Mouse (Mus musculus): ENCODE measurements around the gene Olfr748. TPM values are rescaled to one million over a fixed set of nuclear protein-coding genes. Genes with fewer than 3 reads are reported as not detected.

Gene Olfr748
- total and polyA plus RNA-seq, 3 experiments: not detected

GRCm38 (mm10) chr14:50758416-50759085, 51.4 kb downstream of the Olfr748 start:
- H3K36me3 ChIP-seq (ENCODE audit: control insufficient read depth, insufficient read depth, low read length): no peaks in the 10 kb centered on the region
- WGBS: 67% methylated on average over 5 of the region's 5 CpGs
- no peak for DNase-seq
- no peak for TF ChIP-seq EP300 (IDR thresholded peaks at IDR 0.05; ENCODE audit: insufficient read depth, low read depth, low read length)
- TF ChIP-seq POLR2A (IDR thresholded peaks at IDR 0.05; ENCODE audit: insufficient read depth, low read depth, low read length): no peak
- TF ChIP-seq CTCF (IDR thresholded peaks at IDR 0.05): no peak
- intact Hi-C loops (cut with DNase I): no loop called here
- H3K4me1 ChIP-seq (ENCODE audit: control insufficient read depth, insufficient read depth, low read length): no peaks in the 10 kb centered on the region
- no peak overlapping the region for H3K9ac ChIP-seq (ENCODE audit: low read depth, low read length)
- H3K4me3 ChIP-seq: no peak overlapping the region
- no peaks in the 10 kb centered on the region for H3K79me2 ChIP-seq (replicated peaks; ENCODE audit: control insufficient read depth, insufficient read depth, low read length)
- no peaks in the 10 kb centered on the region for H3K27me3 ChIP-seq (ENCODE audit: control insufficient read depth, insufficient read depth, low read length)
- H3K27ac ChIP-seq: no peak overlapping the region

Other genes with a start within 250 kb of the Olfr748 start
- not detected for gene Olfr741, start 234.6 kb upstream of the Olfr748 start, total RNA-seq (2021)
- not detected in 2 replicates for gene Olfr741, start 234.6 kb upstream of the Olfr748 start, polyA plus RNA-seq (2012; rRNA removed)
- not detected for gene Olfr742, start 203.8 kb upstream of the Olfr748 start, total RNA-seq (2021)
- not detected in 2 replicates for gene Olfr742, start 203.8 kb upstream of the Olfr748 start, polyA plus RNA-seq (2012; rRNA removed)
- gene Olfr743, start 185.5 kb upstream of the Olfr748 start, total RNA-seq (2021): not detected
- not detected in 2 replicates for gene Olfr743, start 185.5 kb upstream of the Olfr748 start, polyA plus RNA-seq (2012; rRNA removed)
- gene Olfr744, start 92.5 kb upstream of the Olfr748 start, total RNA-seq (2021): not detected
- not detected in 2 replicates for gene Olfr744, start 92.5 kb upstream of the Olfr748 start, polyA plus RNA-seq (2012; rRNA removed)
- not detected for gene Olfr745, start 68.0 kb upstream of the Olfr748 start, total RNA-seq (2021)
- not detected in 2 replicates for gene Olfr745, start 68.0 kb upstream of the Olfr748 start, polyA plus RNA-seq (2012; rRNA removed)
- not detected for gene Olfr746, start 60.3 kb upstream of the Olfr748 start, total RNA-seq (2021)
- not detected in 2 replicates for gene Olfr746, start 60.3 kb upstream of the Olfr748 start, polyA plus RNA-seq (2012; rRNA removed)
- gene Olfr747, start 14.2 kb upstream of the Olfr748 start, total RNA-seq (2021): not detected
- gene Olfr747, start 14.2 kb upstream of the Olfr748 start, polyA plus RNA-seq (2012; rRNA removed): not detected in 2 replicates
- gene Olfr749, start 37.7 kb downstream of the Olfr748 start, total RNA-seq (2021): not detected
- gene Olfr749, start 37.7 kb downstream of the Olfr748 start, polyA plus RNA-seq (2012; rRNA removed): not detected in 2 replicates
- gene Ttc5, start 78.1 kb downstream of the Olfr748 start, total RNA-seq (2021): 10 to 100 TPM; 13.2 to 13.9 TPM
- 13.3 and 18.4 TPM in 2 replicates for gene Ttc5, start 78.1 kb downstream of the Olfr748 start, polyA plus RNA-seq (2012; rRNA removed)
- gene Ccnb1ip1, start 100.4 kb downstream of the Olfr748 start, total RNA-seq (2021): not detected
- not detected in 2 replicates for gene Ccnb1ip1, start 100.4 kb downstream of the Olfr748 start, polyA plus RNA-seq (2012; rRNA removed)
- 10 to 100 TPM; 14.7 to 15.6 TPM for gene Parp2, start 100.5 kb downstream of the Olfr748 start, total RNA-seq (2021)
- 12.5 and 23.2 TPM in 2 replicates for gene Parp2, start 100.5 kb downstream of the Olfr748 start, polyA plus RNA-seq (2012; rRNA removed)
- 10 to 100 TPM; 10.1 to 12.2 TPM for gene Tep1, start 163.2 kb downstream of the Olfr748 start, total RNA-seq (2021)
- 11.9 and 14.7 TPM in 2 replicates for gene Tep1, start 163.2 kb downstream of the Olfr748 start, polyA plus RNA-seq (2012; rRNA removed)
- gene Klhl33, start 190.1 kb downstream of the Olfr748 start, total RNA-seq (2021): 10 to 100 TPM; 22.3 to 25.8 TPM
- gene Klhl33, start 190.1 kb downstream of the Olfr748 start, polyA plus RNA-seq (2012; rRNA removed): 14.4 and 26.7 TPM in 2 replicates
- 10 to 100 TPM; 67.8 to 70.5 TPM for gene Osgep, start 217.5 kb downstream of the Olfr748 start, total RNA-seq (2021)
- gene Osgep, start 217.5 kb downstream of the Olfr748 start, polyA plus RNA-seq (2012; rRNA removed): 84.2 and 89.0 TPM in 2 replicates
- gene Apex1, start 217.6 kb downstream of the Olfr748 start, total RNA-seq (2021): 10 to 100 TPM; 23.2 to 27.4 TPM
- 18.8 and 31.6 TPM in 2 replicates for gene Apex1, start 217.6 kb downstream of the Olfr748 start, polyA plus RNA-seq (2012; rRNA removed)
- gene Pip4p1, start 223.5 kb downstream of the Olfr748 start, total RNA-seq (2021): 10 to 100 TPM; 18.6 to 27.8 TPM
- 30.5 and 54.4 TPM in 2 replicates for gene Pip4p1, start 223.5 kb downstream of the Olfr748 start, polyA plus RNA-seq (2012; rRNA removed)
- 10 to 100 TPM; 14.4 to 18.1 TPM for gene Pnp, start 223.7 kb downstream of the Olfr748 start, total RNA-seq (2021)
- gene Pnp, start 223.7 kb downstream of the Olfr748 start, polyA plus RNA-seq (2012; rRNA removed): 17.2 and 25.4 TPM in 2 replicates
- gene Gm49342, start 237.1 kb downstream of the Olfr748 start, total RNA-seq (2021): 10 to 100 TPM; 11.3 to 12.1 TPM
- gene Gm49342, start 237.1 kb downstream of the Olfr748 start, polyA plus RNA-seq (2012; rRNA removed): 13.4 and 23.4 TPM in 2 replicates
- gene Pnp2, start 248.6 kb downstream of the Olfr748 start, total RNA-seq (2021): under 1 TPM; 0.52 to 0.75 TPM
- 0.53 and 1.1 TPM in 2 replicates for gene Pnp2, start 248.6 kb downstream of the Olfr748 start, polyA plus RNA-seq (2012; rRNA removed)